In the genomic region with DNA sequence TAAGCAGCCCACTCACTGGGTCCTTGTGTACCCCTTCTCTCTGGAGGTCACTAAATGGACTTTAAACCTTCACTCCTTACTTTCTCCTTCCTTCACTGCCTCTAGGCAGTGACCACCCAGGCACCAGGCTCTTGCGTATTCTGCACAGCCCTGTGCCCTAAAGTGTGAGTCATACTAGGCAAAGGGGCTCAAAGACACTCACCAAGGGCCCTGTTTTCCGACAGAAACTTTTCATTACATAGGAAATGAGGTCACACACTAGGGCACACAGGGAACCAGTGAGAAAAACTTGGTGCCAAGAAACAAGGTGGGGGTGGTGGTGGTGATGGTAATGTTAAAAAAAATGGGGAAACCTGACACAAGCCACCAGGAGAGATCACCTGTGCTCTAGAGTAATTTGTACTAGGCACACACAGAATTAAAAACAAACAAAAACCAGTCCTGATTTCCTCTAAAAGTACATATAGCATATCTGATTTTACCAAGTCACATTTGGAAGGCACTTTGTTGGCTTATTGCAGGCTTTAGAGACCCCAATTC, we compare ENCODE assay signal across 9 mouse cellular contexts. TPM values are rescaled to one million over a fixed set of nuclear protein-coding genes. Genes with fewer than 3 reads are reported as not detected.
A peak's percentile ranks its signal among the peaks of the same experiment; 100 is the strongest.
DNase-seq lines count a peak whose midpoint lies in the region; ATAC-seq lines count a peak whose summit lies in the region.
"Had no signal": no experiment of that assay in that cellular context is flagged by ENCODE, and none has a peak within 500 bp of the region (broad histone marks: within the 10 kb centered on the region; RNA-seq: fewer than 3 reads in every experiment).

No protein-coding gene starts in this region.

- H3K9me3 ChIP-seq in lung, embryonic 15.5 days, result no peaks in the 10 kb centered on the region
- H3K9me3 ChIP-seq in kidney, embryonic 14.5 days (ENCODE audit: control insufficient read depth, low read length), result no peaks in the 10 kb centered on the region
- no peaks in the 10 kb centered on the region for H3K9me3 ChIP-seq in stomach, embryonic 16.5 days (replicated peaks; ENCODE audit: control insufficient read depth, low read length)

- no peak overlapping the region for H3K4me3 ChIP-seq in lung, embryonic 15.5 days
- no peak overlapping the region for H3K4me3 ChIP-seq in kidney, embryonic 14.5 days (ENCODE audit: low read length)
- H3K4me3 ChIP-seq in stomach, embryonic 16.5 days (replicated peaks; ENCODE audit: low read length), result no peak overlapping the region

- H3K27ac ChIP-seq in lung, embryonic 15.5 days, result peak overlapping the region; percentile 62
- peak overlapping the region; percentile 81 for H3K27ac ChIP-seq in kidney, embryonic 14.5 days (ENCODE audit: low read depth, low read length)
- H3K27ac ChIP-seq in stomach, embryonic 16.5 days (ENCODE audit: low read length), result peak overlapping the region; percentile 44

- no peak overlapping the region for H3K4me2 ChIP-seq in lung, embryonic 15.5 days
- H3K4me2 ChIP-seq in kidney, embryonic 14.5 days (replicated peaks; ENCODE audit: low read depth, low read length), result no peak overlapping the region; the same call in 1 of the 2 replicates
- H3K4me2 ChIP-seq in stomach, embryonic 16.5 days (ENCODE audit: low read depth, low read length), result no peak overlapping the region

- WGBS in lung, embryonic 15.5 days, result 22% methylated on average over 2 of the region's 2 CpGs
- WGBS in kidney, embryonic 14.5 days, result 10% methylated on average over 2 of the region's 2 CpGs
- 37% methylated on average over 2 of the region's 2 CpGs for WGBS in stomach, embryonic 16.5 days

- ATAC-seq in lung, embryonic 15.5 days (ENCODE audit: borderline replicate concordance, extremely low read depth, low FRiP score, low TSS enrichment), result peak; percentile 27; the same call in 1 of the 2 replicates
- ATAC-seq in kidney, embryonic 14.5 days (ENCODE audit: low FRiP score, low TSS enrichment), result peak; percentile 54; the same call in 1 of the 2 replicates
- ATAC-seq in stomach, embryonic 16.5 days (ENCODE audit: insufficient read depth, low FRiP score), result peak; percentile 29

- no peaks in the 10 kb centered on the region for H3K27me3 ChIP-seq in lung, embryonic 15.5 days
- no peaks in the 10 kb centered on the region for H3K27me3 ChIP-seq in kidney, embryonic 14.5 days (ENCODE audit: control insufficient read depth, insufficient read depth, low read length)
- no peaks in the 10 kb centered on the region for H3K27me3 ChIP-seq in stomach, embryonic 16.5 days (ENCODE audit: control insufficient read depth, insufficient read depth, low read length)

- no peaks in the 10 kb centered on the region for H3K36me3 ChIP-seq in lung, embryonic 15.5 days
- H3K36me3 ChIP-seq in kidney, embryonic 14.5 days (ENCODE audit: control insufficient read depth, insufficient read depth, low read length), result no peaks in the 10 kb centered on the region
- H3K36me3 ChIP-seq in stomach, embryonic 16.5 days (ENCODE audit: control insufficient read depth, insufficient read depth, low read length), result no peaks in the 10 kb centered on the region

- DNase-seq in adrenal gland, adult 2 months, result peak; percentile 32
- no peak for DNase-seq in adrenal gland, adult 8-10 months
- DNase-seq in lung, postnatal 4 days, result no peak
- DNase-seq in frontal cortex, adult 2 months (ENCODE audit: extremely low spot score in 1 of 2, low spot score in 1 of 2), result no peak
- no peak for DNase-seq in cerebellum, adult 11-12 months
- DNase-seq: right cerebral cortex, postnatal 14 days had no signal

- H3K4me1 ChIP-seq in lung, embryonic 15.5 days, result peaks cover 34% of the 10 kb centered on the region
- H3K4me1 ChIP-seq in kidney, embryonic 14.5 days (ENCODE audit: control insufficient read depth, insufficient read depth, low read length), result peaks cover 36% of the 10 kb centered on the region
- H3K4me1 ChIP-seq in stomach, embryonic 16.5 days (ENCODE audit: control insufficient read depth, insufficient read depth, low read length), result peaks cover 21% of the 10 kb centered on the region

- no peak overlapping the region for H3K9ac ChIP-seq in lung, embryonic 15.5 days
- H3K9ac ChIP-seq in kidney, embryonic 14.5 days (ENCODE audit: low read depth, low read length), result no peak overlapping the region
- no peak overlapping the region for H3K9ac ChIP-seq in stomach, embryonic 16.5 days (ENCODE audit: low read length)

RNA-seq across cellular contexts. Expression of gene Kremen1, which starts 35.3 kb away (rescaled TPM):
- total RNA-seq in adrenal gland, adult 2 months (2021), result 10 to 100 TPM; 15.8 to 24.6 TPM
- 17.4 and 17.8 TPM in 2 replicates for polyA plus RNA-seq in adrenal gland, adult 2 months (2012; rRNA removed)
- total RNA-seq in adrenal gland, adult 8-10 months (2022), result 10 to 100 TPM; 20.9 to 30.7 (median 26.3) TPM
- 18.1 and 18.4 TPM in 2 replicates for polyA plus RNA-seq in lung, embryonic 15.5 days (2015; fragmentation: Nextera tagmentation; extraction: Ambion mirVana)
- polyA plus RNA-seq in kidney, embryonic 14.5 days (2014; fragmentation: Nextera tagmentation; extraction: Ambion mirVana), result 7.8 and 17.2 TPM in 2 replicates
- 24.0 and 26.2 TPM in 2 replicates for polyA plus RNA-seq in stomach, embryonic 16.5 days (2015; fragmentation: Nextera tagmentation; extraction: Ambion mirVana)
- polyA plus RNA-seq in frontal cortex, adult 2 months (2012; rRNA removed), result 11.6 and 12.7 TPM in 2 replicates
